Mouse (Mus musculus) midbrain, postnatal 0 days (tissue): Measurements from ENCODE around the gene Slc29a1. TPM values are rescaled to one million over a fixed set of nuclear protein-coding genes. Genes with fewer than 3 reads are reported as not detected.

Experiments
- ATAC-seq: fragments of 200-750 bp; cut with Nextera tagmentation; 2 replicates; pipeline ENCODE4 v1.8.0; 2017; ENCODE audit warnings: moderate number of reproducible peaks, mild to moderate bottlenecking, moderate TSS enrichment, moderate library complexity; ENCODE audit not compliant: low FRiP score
- DNase-seq: peaks from one replicate; pipeline ENCODE4 v3.0.0-alpha.2; 2015; ENCODE audit warnings: low spot score
- H3K27ac ChIP-seq: fragments of 300-500 bp; sonication (generic); 2 replicates; pipeline ENCODE4 v1.5.1; 2014; ENCODE audit warnings: low read depth, mild to moderate bottlenecking, low read length, mixed read lengths
- H3K27me3 ChIP-seq: fragments of 300-500 bp; sonication (generic); 2 replicates; pipeline ENCODE4 v1.6.1; 2014; ENCODE audit warnings: low read length, control low read depth, mixed read lengths; ENCODE audit not compliant: insufficient read depth
- H3K36me3 ChIP-seq: fragments of 300-500 bp; sonication (generic); 2 replicates; pipeline ENCODE4 v1.6.1; 2014; ENCODE audit warnings: low read length, control low read depth, mixed read lengths; ENCODE audit not compliant: insufficient read depth
- H3K4me1 ChIP-seq: fragments of 300-500 bp; sonication (generic); 2 replicates; pipeline ENCODE4 v1.6.1; 2014; ENCODE audit warnings: mild to moderate bottlenecking, control low read depth, antibody characterized with exemption, low read length, mixed read lengths; ENCODE audit not compliant: insufficient read depth
- H3K4me2 ChIP-seq: fragments of 300-500 bp; sonication (generic); 2 replicates; pipeline ENCODE4 v1.6.1; 2014; ENCODE audit warnings: low read depth, mild to moderate bottlenecking, low read length, mixed read lengths; ENCODE audit not compliant: poor library complexity, severe bottlenecking
- H3K4me3 ChIP-seq: fragments of 300-500 bp; sonication (generic); 2 replicates; pipeline ENCODE4 v1.5.1; 2014; ENCODE audit warnings: low read depth, mild to moderate bottlenecking, low read length, moderate library complexity
- H3K9ac ChIP-seq: fragments of 300-500 bp; sonication (generic); replicated peaks from 2 replicates; pipeline ENCODE4 v1.6.1; 2014; ENCODE audit warnings: mild to moderate bottlenecking, low read length, moderate library complexity, mixed read lengths; ENCODE audit not compliant: poor library complexity, severe bottlenecking
- H3K9me3 ChIP-seq: fragments of 300-500 bp; sonication (generic); 2 replicates; pipeline ENCODE4 v1.6.1; 2016; ENCODE audit warnings: low read length, control low read depth
- CTCF ChIP-seq: IDR thresholded peaks from 2 replicates; pipeline ENCODE4 v1.5.1; 2016; ENCODE audit warnings: antibody characterized with exemption, mild to moderate bottlenecking
- WGBS: fragments of 180-500 bp; shearing (Covaris S2); extraction: QIAGEN DNeasy Blood & Tissue Kit; methylation state at CpG from one replicate; pipeline ENCODE4 v1.1.7; 2014; 5-methylcytosine and 5-hydroxymethylcytosine counted together
- polyA plus RNA-seq: library from polyadenylated mRNA; unstranded; fragments of >200 nt; fragmentation: Nextera tagmentation; extraction: Ambion mirVana; gene quantifications from 2 replicates; pipeline ENCODE4 v1.2.1, GENCODE M21; 2015
- total RNA-seq: library from RNA; depleted of rRNA; stranded (reverse); fragments of >200 nt; gene quantifications from 2 replicates; pipeline ENCODE4 v1.2.3, GENCODE M21; 2014; rRNA removed

Gene Slc29a1
- total RNA-seq (45.3 and 82.1 TPM in 2 replicates), polyA plus RNA-seq (38.4 TPM in 2 replicates)

DNA sequence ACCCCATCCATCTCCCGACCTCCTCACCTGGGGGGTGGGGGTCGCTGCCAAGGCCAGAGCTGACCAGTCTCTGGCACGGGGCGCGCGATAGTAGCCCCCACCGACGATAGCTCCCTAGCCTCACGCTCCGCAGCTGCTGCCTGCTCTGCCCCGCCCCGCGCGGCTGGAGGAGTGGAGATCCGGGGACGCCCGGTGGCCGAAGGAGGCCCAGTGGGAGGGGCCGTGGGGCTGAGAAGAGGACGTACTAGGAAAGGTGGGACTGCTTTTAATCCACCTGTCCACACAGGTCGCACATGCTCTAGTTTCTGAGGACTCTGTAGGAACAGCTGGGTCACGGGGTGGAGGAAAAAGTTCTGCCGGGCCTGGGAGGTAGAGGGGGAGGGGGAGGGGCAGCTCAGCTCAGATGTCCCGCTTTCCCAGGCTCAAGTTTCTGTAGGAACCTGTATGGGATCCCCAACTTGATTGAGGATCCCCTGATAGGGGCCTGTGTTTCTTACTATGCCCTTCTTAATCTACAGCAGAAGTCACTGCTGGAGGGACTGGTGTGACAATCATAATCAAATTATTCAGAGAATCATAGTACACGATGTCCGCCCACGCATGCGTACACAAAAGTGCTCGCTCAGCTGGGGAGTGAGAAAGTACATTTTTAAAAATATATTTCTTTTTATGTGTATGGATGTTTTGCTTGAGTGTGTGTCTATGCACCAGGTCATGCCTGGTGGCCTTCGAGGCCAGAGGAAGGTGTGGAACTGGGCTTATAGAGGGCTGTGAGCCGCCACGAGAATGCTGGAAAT, at the start of gene Slc29a1:
Gene Slc29a1, minus strand, starts transcription at position 161 of the 797 bp plus-strand sequence.
- peaks cover 16% of the 10 kb centered on the region for H3K27me3 ChIP-seq
- DNase-seq (no peak), ATAC-seq (no peak)
- no peak for TF ChIP-seq CTCF
- H3K27ac ChIP-seq: no peak within 1 kb of the TSS
- H3K9me3 ChIP-seq: no peaks in the 10 kb centered on the region
- H3K4me3 ChIP-seq: peak within 1 kb of the TSS; percentile 15; the same call in 1 of the 2 replicates
- peaks cover 4% of the 10 kb centered on the region for H3K4me1 ChIP-seq
- 16% methylated on average over 32 of the region's 32 CpGs for WGBS
- no peak within 1 kb of the TSS for H3K9ac ChIP-seq
- no peaks in the 10 kb centered on the region for H3K36me3 ChIP-seq
- H3K4me2 ChIP-seq: peak within 1 kb of the TSS; percentile 51

- no peak overlapping the region for H3K27ac ChIP-seq
- H3K36me3 ChIP-seq: no peaks in the 10 kb centered on the region
- DNase-seq: no peak
- ATAC-seq: no peak
- H3K27me3 ChIP-seq: no peaks in the 10 kb centered on the region
- no peak overlapping the region for H3K4me3 ChIP-seq
- 94% methylated on average over 4 of the region's 4 CpGs for WGBS
- H3K9ac ChIP-seq: no peak overlapping the region
- H3K4me1 ChIP-seq: no peaks in the 10 kb centered on the region
- no peak overlapping the region for H3K4me2 ChIP-seq
- H3K9me3 ChIP-seq: no peaks in the 10 kb centered on the region
- peak; percentile 15; the same call in 1 of the 2 replicates for TF ChIP-seq CTCF
Measured at GRCm38 (mm10) chr17:45644185-45644584, 44.8 kb upstream of the Slc29a1 start.

DNA sequence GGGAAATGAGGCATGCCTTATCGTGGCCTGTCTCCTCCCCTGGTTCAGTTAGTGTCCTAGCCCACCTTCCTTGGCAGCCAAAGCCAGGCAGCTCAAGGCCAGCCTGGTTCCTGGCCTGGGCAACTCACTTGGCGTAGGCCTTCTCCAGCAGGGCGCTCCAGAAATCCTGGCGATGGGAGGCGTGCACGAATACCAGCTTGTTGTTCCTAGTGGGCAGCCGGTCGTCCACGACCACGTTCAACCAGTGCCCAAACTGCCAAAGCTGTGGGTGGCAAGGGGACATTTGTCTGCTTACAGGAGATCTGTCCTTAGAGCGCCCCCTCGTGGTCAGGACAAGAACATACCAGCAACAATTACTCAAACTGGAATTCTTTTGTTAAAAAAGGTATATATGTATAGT, 43.3 kb upstream of the Slc29a1 start:
- ATAC-seq (no peak), DNase-seq (peak; percentile 88)
- Histone ChIP-seq H3K36me3 (no peaks in the 10 kb centered on the region), H3K27me3 (no peaks in the 10 kb centered on the region), H3K4me3 (no peak overlapping the region), H3K4me1 (no peaks in the 10 kb centered on the region), H3K9ac (no peak overlapping the region), H3K9me3 (no peaks in the 10 kb centered on the region), H3K4me2 (no peak overlapping the region), H3K27ac (no peak overlapping the region)
- TF ChIP-seq CTCF: peak; percentile 83
- 19% methylated on average over 12 of the region's 12 CpGs for WGBS

GRCm38 (mm10) chr17:45641981-45642380, 42.6 kb upstream of the Slc29a1 start:
- DNase-seq: no peak
- WGBS: 88% methylated on average over 8 of the region's 8 CpGs
- H3K27me3 ChIP-seq: no peaks in the 10 kb centered on the region
- no peak overlapping the region for H3K4me2 ChIP-seq
- no peak for TF ChIP-seq CTCF
- no peaks in the 10 kb centered on the region for H3K4me1 ChIP-seq
- no peak for ATAC-seq
- no peak overlapping the region for H3K27ac ChIP-seq
- H3K4me3 ChIP-seq: no peak overlapping the region
- H3K9me3 ChIP-seq: no peaks in the 10 kb centered on the region
- no peak overlapping the region for H3K9ac ChIP-seq
- no peaks in the 10 kb centered on the region for H3K36me3 ChIP-seq

DNA sequence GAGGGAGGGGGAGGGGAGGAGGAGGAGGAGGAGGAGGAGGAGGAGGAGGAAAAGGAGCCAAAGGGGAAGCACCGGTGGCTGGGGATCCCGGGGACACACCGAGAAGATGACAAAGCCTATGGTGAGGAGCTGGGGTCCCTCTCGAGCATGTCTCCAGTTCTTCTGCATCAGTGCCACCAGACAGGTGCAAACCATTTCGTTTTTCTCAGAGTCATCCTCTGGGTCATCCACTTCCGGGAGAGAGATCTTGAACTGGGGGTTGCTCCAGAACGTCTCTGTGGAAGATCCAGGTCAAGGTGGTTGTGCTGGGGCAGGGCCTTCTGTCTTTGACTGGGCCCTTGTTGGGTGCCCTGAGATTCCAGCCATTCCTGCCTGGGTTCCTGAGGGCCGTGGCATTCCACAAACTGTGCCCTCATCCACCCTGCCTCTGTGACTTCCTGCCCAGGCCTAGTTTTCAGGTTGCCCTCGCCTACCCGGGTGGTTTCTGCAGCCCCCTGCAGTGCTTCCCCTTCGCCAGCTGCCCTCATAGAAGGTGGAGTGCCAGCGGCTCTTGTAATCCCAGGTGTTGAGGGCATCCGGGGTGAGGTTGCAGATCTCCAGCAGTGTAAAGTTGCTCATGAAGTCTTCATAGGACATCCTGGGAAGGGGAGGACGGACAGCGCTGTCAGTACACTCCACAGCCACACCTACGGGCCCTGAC, 39.3 kb upstream of the Slc29a1 start:
- H3K27ac ChIP-seq: no peak overlapping the region
- H3K27me3 ChIP-seq: peaks cover under 1% of the 10 kb centered on the region; the same call in 1 of the 2 replicates
- no peaks in the 10 kb centered on the region for H3K36me3 ChIP-seq
- no peak overlapping the region for H3K4me2 ChIP-seq
- no peak overlapping the region for H3K4me3 ChIP-seq
- H3K9ac ChIP-seq: no peak overlapping the region
- WGBS: 83% methylated on average over 16 of the region's 16 CpGs
- TF ChIP-seq CTCF: no peak
- DNase-seq (no peak), ATAC-seq (no peak)
- H3K4me1 ChIP-seq: no peaks in the 10 kb centered on the region
- H3K9me3 ChIP-seq: no peaks in the 10 kb centered on the region

- peaks cover 5% of the 10 kb centered on the region; the same call in 1 of the 2 replicates for H3K4me1 ChIP-seq
- H3K9me3 ChIP-seq: no peaks in the 10 kb centered on the region
- no peak overlapping the region for H3K4me2 ChIP-seq
- H3K36me3 ChIP-seq: no peaks in the 10 kb centered on the region
- H3K27ac ChIP-seq: no peak overlapping the region
- 84% methylated on average over 5 of the region's 5 CpGs for WGBS
- H3K4me3 ChIP-seq: no peak overlapping the region
- H3K27me3 ChIP-seq: peaks cover 3% of the 10 kb centered on the region; the same call in 1 of the 2 replicates
- ATAC-seq (no peak), DNase-seq (no peak)
- no peak overlapping the region for H3K9ac ChIP-seq
- no peak for TF ChIP-seq CTCF
Measured at GRCm38 (mm10) chr17:45634033-45634432, 34.6 kb upstream of the Slc29a1 start.
